Mouse (Mus musculus) thymus, adult 2 months (tissue): ENCODE measurements around the gene Sh3d19. TPM values are rescaled to one million over a fixed set of nuclear protein-coding genes. Genes with fewer than 3 reads are reported as not detected.

Source experiments
- DNase-seq: peaks from one replicate; pipeline ENCODE4 v3.0.0; 2021
- H3K27ac ChIP-seq: fragments of 200-500 bp; 2 replicates; pipeline ENCODE4 v1.5.1; 2012; ENCODE audit warnings: low read length, control low read depth; ENCODE audit not compliant: control insufficient read depth, insufficient read depth
- H3K27me3 ChIP-seq: fragments of 200-500 bp; 2 replicates; pipeline ENCODE4 v1.6.1; 2012; ENCODE audit warnings: mild to moderate bottlenecking, low read length, moderate library complexity, mixed read lengths; ENCODE audit not compliant: control insufficient read depth, insufficient read depth
- H3K36me3 ChIP-seq: fragments of 200-500 bp; 2 replicates; pipeline ENCODE4 v1.6.1; 2012; ENCODE audit warnings: mild to moderate bottlenecking, low read length, moderate library complexity; ENCODE audit not compliant: control insufficient read depth, insufficient read depth
- H3K4me1 ChIP-seq: fragments of 200-500 bp; replicated peaks from 2 replicates; pipeline ENCODE4 v1.6.1; 2012; ENCODE audit warnings: low read length; ENCODE audit not compliant: control insufficient read depth, insufficient read depth
- H3K4me3 ChIP-seq: fragments of 200-500 bp; 2 replicates; pipeline ENCODE4 v1.5.1; 2012; ENCODE audit warnings: mild to moderate bottlenecking, low read length, control low read depth, moderate library complexity; ENCODE audit not compliant: control insufficient read depth, insufficient read depth
- CTCF ChIP-seq: fragments of 200-500 bp; IDR thresholded peaks from 2 replicates; pipeline ENCODE4 v1.5.1; 2012; ENCODE audit warnings: mild to moderate bottlenecking, control low read depth, low read length, moderate library complexity, borderline replicate concordance; ENCODE audit not compliant: control insufficient read depth, poor library complexity, insufficient read depth; ENCODE audit errors: extremely low read depth
- POLR2A ChIP-seq: fragments of 200-500 bp; IDR thresholded peaks from 2 replicates; pipeline ENCODE4 v1.6.1; 2012; ENCODE audit warnings: mild to moderate bottlenecking, low read length, control low read depth, moderate library complexity; ENCODE audit not compliant: control insufficient read depth, poor library complexity, insufficient read depth; ENCODE audit errors: extremely low read depth
- WGBS: fragments of 180-500 bp; shearing (Covaris S2); methylation state at CpG from one replicate; pipeline ENCODE4 v1.1.7; 2018; 5-methylcytosine and 5-hydroxymethylcytosine counted together
- polyA plus RNA-seq: library from polyadenylated mRNA; depleted of rRNA; stranded (reverse); fragments of >200 nt; gene quantifications from 2 replicates; pipeline ENCODE4 v1.2.3, GENCODE M21; 2012

Gene Sh3d19
- polyA plus RNA-seq, 1 experiment, result 8.7 TPM

DNA sequence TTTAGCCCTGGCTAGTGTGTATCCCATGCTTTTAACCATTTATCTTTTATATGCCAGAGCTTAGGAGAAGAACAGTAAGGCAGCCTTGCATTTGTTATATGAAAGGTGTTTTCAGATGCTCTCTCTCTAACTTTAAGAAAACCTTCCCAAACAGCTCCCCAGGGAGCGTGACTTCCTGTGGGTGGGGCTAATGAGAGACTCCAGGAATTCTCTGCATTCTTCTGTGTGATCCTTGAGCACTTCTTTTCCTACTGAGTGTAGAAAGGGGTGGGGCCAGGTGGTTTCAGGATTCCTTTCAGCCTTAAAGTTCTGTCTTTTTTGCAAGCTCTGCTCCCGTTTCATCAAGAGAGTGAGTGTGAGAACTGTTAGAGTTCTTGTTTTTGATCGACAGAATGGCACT lies 39.7 kb downstream of the Sh3d19 start:
- H3K4me3 ChIP-seq, result no peak overlapping the region
- DNase-seq, result no peak
- H3K27me3 ChIP-seq, result no peaks in the 10 kb centered on the region
- WGBS, result 95% methylated on average over 3 of the region's 3 CpGs
- no peaks in the 10 kb centered on the region for H3K36me3 ChIP-seq
- TF ChIP-seq POLR2A (no peak), CTCF (no peak)
- no peaks in the 10 kb centered on the region for H3K4me1 ChIP-seq
- no peak overlapping the region for H3K27ac ChIP-seq

DNA sequence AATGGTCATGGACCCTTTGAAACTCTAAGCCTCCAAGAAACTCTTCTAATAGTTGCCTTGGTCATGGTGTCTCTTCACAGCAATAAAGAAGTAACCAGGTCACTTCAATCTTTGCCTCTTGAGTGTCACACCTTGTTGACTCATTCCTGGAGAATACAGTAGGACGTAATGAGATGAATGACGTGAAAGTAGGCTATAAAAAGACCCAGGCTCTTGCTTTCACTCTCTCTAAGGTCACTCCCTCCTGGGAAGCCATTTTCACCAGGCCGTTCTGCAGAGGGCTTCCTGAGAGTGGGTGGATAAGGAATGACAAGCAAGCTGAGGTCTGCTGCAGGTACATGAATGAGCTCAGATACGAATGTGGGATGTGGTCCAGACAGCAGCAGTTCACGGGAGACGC lies 40.5 kb downstream of the Sh3d19 start:
- no peaks in the 10 kb centered on the region for H3K4me1 ChIP-seq
- TF ChIP-seq POLR2A (no peak), CTCF (no peak)
- H3K27ac ChIP-seq, result no peak overlapping the region
- H3K36me3 ChIP-seq, result no peaks in the 10 kb centered on the region
- H3K4me3 ChIP-seq, result no peak overlapping the region
- DNase-seq, result no peak
- 86% methylated on average over 6 of the region's 6 CpGs for WGBS
- H3K27me3 ChIP-seq, result no peaks in the 10 kb centered on the region

- H3K27me3 ChIP-seq, result no peaks in the 10 kb centered on the region
- H3K4me1 ChIP-seq, result no peaks in the 10 kb centered on the region
- 83% methylated on average over 3 of the region's 3 CpGs for WGBS
- no peak for TF ChIP-seq POLR2A
- TF ChIP-seq CTCF, result no peak
- H3K27ac ChIP-seq, result no peak overlapping the region
- no peak overlapping the region for H3K4me3 ChIP-seq
- H3K36me3 ChIP-seq, result no peaks in the 10 kb centered on the region
- no peak for DNase-seq
Observed at GRCm38 (mm10) chr3:86011833-86012232, 40.9 kb downstream of the Sh3d19 start.

DNA sequence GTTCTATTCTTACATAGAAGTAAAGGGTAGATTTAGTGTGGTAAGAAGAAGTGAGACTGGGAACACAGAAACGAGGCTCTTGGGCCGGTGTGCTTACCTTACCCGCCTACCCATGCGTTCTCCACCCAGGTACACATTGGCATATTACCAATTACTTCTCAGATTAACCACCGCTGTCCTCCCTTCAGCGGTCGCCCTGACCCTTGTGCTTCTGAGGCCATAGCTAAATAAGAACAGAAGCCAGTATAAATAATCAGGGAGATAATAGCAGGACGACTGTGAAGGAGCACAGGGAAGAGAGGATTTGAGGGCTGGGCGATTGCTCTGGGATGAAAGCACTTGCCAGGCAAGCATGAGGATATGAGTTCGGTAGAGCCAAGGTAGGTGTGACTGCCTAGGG lies 42.9 kb downstream of the Sh3d19 start:
- 93% methylated on average over 10 of the region's 10 CpGs for WGBS
- no peaks in the 10 kb centered on the region for H3K36me3 ChIP-seq
- DNase-seq, result no peak
- H3K27ac ChIP-seq, result no peak overlapping the region
- H3K4me1 ChIP-seq, result no peaks in the 10 kb centered on the region
- no peak for TF ChIP-seq CTCF
- TF ChIP-seq POLR2A, result no peak
- H3K27me3 ChIP-seq, result no peaks in the 10 kb centered on the region
- H3K4me3 ChIP-seq, result no peak overlapping the region

DNA sequence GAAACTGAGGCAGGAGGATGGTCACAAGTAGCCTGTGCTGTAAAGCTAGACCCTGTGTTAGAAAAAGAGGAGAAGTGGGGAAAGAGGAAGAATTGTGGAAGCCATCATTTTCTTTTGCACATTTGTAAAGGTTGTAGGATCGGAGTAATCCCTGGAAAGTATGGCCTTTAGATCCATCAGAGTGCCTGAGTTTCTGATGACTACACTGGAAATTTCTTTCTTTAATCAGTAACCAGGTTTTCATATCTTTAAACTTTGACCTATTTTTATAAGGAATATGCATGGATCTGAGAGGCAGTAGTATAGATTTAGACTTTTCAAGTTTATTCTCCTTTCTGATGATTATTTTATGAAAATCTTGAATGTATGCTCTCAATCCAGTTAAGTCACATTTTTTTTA lies 46.1 kb downstream of the Sh3d19 start:
- Histone ChIP-seq H3K27me3 (no peaks in the 10 kb centered on the region), H3K4me1 (no peaks in the 10 kb centered on the region; the same call in 1 of the 2 replicates), H3K27ac (no peak overlapping the region), H3K4me3 (no peak overlapping the region), H3K36me3 (no peaks in the 10 kb centered on the region)
- TF ChIP-seq POLR2A (no peak), CTCF (no peak)
- WGBS, result 98% methylated on average over 1 of the region's 1 CpGs
- DNase-seq, result no peak

DNA sequence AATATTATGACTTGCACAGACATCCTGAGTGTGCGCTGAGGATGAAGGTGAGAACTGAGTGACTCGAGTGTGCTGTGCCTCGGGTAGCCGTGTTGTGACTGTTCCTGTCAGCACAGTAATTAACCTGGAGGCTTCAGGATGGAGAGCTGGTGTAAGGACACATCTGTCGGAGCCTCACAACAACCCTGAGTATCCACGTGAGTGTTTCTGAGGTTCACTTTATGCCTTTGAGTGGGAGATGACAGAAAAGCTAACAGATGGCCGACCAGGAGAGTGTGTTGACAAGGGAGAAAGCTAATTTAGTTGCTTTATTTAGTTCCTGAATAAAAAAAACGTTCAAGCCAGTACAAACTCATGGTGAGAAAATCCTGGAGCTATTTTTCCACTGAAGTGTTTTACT lies 46.6 kb downstream of the Sh3d19 start:
- WGBS, result 80% methylated on average over 8 of the region's 8 CpGs
- Histone ChIP-seq H3K36me3 (no peaks in the 10 kb centered on the region), H3K27me3 (no peaks in the 10 kb centered on the region), H3K4me3 (no peak overlapping the region), H3K4me1 (no peaks in the 10 kb centered on the region; the same call in 1 of the 2 replicates), H3K27ac (no peak overlapping the region)
- DNase-seq, result no peak
- no peak for TF ChIP-seq CTCF
- no peak for TF ChIP-seq POLR2A
